Mouse (Mus musculus): Measurements from ENCODE around the gene Mrpl49.

Gene Mrpl49

DNA sequence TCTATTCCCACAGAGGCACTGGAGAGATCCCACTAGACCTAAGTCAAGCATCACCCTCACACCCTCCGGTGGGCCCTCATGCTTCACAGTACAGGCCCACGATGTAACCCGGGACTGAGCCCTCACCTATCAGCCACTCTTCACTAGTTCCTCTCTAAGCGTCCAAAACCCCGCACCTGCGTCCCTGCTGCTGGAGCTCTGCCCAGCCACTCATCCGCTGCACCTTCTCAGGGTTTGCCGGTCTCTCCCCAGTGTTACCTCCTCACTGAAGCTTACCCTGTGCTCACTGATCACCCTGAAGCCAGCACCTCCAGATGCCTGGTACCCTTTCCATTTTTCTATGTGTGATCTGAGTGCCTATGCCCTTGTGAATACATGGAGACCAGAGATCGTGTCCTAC lies 15.3 kb downstream of the Mrpl49 start:
- DNase-seq (ENCODE audit: low read depth in 2 of 2, low spot score in 2 of 2): no peak

DNA sequence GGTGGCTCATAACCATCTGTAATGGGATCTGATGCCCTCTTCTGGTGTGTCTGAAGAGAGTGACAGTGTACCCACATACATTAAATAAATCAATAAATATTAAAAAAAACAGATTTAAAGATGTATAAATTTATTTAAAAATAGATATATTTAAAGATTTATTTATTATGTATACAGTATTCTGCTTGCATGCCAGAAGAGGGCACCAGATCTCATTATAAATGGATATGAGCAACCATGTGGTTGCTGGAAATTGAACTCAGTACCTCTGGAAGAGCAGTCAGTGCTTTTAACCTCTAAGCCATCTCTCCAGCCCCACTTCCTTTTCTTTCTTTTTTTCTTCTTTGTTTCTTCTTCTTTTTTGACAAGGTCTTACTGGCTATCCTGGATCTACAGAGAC lies 17.6 kb downstream of the Mrpl49 start:
- DNase-seq (ENCODE audit: low read depth in 2 of 2, low spot score in 2 of 2): no peak

DNA sequence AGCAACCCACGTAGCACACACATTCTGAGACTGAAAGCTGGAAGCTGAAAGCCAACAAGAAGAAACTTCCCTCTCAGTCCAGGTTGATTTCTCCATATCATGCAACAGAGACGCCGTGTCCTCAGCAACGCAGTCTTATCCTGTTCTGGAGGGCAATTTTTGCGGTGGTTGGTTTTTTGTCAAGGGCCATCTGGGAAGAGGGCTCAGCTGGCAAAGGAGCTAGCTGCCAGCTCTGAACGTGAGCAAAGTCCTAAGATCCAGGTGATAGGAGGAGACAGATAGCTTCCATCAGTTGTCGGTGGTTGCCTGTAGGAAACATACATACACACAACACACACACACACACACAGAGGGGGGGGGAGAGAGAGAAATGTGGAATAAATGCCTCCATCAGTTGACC lies 19.3 kb downstream of the Mrpl49 start:
- DNase-seq (ENCODE audit: low read depth in 2 of 2, low spot score in 2 of 2): no peak

DNA sequence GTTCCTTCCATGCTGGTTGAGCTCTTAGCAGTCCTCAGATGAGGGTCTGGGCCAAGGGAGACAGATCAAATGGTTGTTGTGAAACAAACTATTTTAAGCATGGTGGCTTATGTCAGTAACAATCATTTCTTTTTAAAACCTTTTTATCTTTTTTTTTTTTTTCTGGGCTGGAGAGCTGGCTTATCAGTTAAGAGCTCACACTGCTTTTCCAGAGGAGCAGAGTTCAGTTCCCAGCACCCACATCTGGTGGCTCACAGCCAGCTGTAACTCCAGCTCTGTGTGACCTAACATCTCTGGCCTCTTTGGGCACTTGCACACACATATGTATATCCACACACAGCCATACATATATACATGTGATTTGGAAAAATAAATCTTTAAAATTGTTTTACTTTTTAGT lies 19.9 kb downstream of the Mrpl49 start:
- no peak for DNase-seq (ENCODE audit: low read depth in 2 of 2, low spot score in 2 of 2)

DNA sequence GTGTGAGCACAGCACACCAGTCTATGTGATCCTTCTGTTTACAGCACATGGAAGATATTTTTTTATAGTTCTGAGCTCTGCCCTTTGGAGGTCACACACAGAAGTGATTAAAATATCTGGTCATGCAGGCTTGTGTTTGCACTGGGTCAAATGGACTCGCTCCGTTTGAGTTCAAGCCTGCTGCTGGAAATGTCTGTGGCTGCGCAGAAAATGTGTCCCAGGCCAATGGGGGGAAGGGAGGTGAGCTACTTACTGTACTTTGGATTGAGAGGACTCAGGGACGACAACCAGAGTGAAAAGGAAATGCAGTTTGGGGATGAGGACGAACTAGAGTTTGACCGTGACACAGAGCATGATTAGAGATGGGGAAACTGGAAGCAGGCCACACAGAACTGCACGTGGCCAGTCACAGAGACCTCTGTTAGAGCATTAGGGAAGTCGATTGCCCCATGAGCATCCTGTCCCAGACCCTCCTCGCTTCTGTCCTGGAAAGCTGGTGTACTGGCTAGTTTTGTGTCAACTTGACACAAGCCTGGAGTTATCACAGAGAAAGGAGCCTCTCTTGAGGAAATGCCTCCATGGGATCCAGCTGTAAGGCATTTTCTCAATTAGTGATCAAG lies 21.5 kb downstream of the Mrpl49 start:
- DNase-seq (ENCODE audit: low read depth in 2 of 2, low spot score in 2 of 2): no peak

DNA sequence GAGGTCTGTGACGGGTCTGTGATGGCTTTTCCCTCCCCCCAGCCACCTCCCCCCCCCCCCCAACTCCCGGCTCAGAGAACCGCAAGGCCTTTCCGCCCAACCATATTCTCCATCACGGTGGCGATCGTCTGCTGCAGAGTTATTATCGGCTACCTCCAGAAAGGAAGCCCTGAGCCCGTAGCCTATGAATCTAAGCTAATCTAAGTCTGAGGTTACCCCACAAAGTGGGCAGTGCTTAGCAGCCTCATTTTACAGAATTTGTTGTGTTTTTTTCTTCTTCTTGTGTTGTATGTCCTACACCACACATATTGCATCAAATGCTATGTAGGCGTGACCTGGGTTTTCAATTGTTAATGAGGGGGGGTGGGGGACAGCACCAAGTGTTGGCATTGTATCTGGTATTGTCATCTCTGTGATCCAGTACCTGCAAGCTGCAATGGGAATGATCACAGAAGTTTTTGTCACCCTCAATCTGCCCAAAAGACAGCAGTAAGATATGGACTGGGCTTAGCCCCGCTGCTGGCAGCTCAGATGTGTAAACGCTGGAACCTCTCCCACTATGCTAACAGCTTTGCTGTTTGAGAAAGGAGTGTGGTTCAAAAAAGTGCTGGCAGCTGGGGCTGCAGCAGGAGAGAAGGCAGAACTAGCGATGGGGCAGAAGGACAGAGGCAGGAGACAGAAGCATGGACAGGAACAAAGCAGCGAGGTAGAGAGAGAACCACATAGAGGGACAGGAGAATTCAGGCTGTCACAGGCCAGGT lies 26.9 kb downstream of the Mrpl49 start:
- no peak for DNase-seq (ENCODE audit: low read depth in 2 of 2, low spot score in 2 of 2)

DNA sequence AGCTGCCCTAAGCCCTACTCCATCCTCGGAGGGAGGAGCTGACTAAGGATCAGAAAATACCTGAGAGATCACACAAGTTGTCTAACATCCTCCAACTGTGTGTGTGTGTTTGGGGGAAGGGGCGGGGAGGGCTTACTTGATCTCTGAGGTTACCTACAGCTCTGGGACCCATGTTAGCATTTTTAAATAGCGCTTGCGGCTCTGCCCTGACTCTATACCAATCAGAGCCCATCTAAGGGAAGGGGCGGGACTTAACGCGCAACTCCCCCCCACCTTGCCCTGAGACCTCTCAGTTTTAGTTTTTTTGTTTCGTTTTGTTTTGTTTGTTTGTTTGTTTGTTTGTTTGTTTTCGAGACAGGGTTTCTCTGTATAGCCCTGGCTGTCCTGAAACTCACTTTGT lies 28.2 kb downstream of the Mrpl49 start:
- no peak for DNase-seq (ENCODE audit: low read depth in 2 of 2, low spot score in 2 of 2)

DNA sequence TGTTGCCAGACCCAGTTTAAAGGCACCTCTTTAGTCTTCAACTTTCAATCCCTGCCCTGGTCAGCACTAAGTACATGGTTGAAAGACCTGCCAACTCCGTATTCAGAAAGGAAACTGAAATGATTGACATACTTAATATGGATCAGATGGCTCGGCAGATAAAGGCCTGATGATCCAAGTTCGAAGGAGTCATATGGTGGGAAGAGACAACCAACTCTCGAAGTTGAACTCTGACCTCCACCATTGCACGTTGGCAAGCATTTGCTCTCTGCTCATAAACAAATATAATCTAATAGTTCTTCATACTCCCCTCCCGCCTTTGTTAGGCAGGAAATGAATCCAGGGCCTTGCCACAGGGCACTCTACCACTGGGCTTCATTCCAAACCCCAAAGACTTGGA lies 28.6 kb downstream of the Mrpl49 start:
- no peak for DNase-seq (ENCODE audit: low read depth in 2 of 2, low spot score in 2 of 2)

DNA sequence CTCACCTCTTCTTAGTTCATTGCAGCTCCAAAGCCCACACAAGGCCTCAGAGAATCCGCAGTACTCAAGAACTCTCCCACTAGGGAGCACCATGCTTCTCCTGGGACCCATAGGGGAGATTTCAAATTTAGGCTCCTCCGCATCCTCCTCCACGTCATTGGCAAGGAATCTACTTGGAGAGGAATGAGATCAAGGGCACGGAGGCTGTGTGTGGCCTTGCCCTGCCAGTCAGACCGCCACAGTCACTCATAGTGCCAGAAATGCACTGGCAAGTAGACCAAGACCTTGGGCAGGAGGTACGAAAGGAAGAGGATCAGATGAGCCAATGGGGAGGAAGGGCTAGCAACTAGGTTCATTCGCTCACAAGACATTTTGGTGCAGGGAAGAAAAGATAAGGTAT lies 33.7 kb downstream of the Mrpl49 start:
- no peak for DNase-seq (ENCODE audit: low read depth in 2 of 2, low spot score in 2 of 2)

DNA sequence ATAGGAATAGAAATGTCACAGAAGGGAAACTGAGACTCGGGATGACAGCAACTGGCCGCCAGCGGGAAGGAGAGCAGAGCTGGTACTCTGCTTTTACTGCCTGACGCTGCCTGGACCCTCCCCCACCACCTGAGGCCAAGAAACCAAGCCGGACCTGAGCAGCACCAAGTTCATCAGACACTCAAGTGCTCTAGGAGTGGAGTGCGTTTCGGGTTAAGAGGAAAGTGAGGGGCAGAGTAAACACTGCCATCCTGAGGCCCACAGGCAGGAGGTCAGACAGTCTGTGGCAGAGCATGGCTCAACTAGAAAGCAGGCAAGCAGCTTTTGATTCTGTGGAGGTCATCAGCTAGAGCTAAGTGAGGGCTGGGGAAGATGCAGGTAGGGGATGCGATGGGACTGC lies 34.5 kb downstream of the Mrpl49 start:
- DNase-seq (ENCODE audit: low read depth in 2 of 2, low spot score in 2 of 2): no peak

DNA sequence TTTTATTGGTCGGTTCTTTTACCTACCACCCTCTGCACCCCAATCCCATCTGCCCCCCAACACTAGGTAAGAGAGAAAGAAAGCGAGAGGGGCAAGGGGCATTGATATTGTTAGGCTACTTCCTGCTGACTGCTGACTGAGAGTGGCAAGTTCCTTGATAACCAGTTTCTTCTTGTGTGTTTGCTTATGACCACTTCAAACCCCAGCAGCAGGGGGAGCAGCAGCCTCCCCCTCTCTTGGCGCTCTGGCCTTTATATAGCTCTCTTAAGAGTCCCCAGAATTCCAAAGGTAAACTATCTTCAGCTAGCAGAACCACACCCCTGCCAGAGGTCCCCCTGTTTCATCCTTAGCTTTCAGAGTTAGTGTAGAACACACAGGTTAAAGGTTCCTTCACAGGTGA lies 37.3 kb downstream of the Mrpl49 start:
- no peak for DNase-seq (ENCODE audit: low read depth in 2 of 2, low spot score in 2 of 2)

DNA sequence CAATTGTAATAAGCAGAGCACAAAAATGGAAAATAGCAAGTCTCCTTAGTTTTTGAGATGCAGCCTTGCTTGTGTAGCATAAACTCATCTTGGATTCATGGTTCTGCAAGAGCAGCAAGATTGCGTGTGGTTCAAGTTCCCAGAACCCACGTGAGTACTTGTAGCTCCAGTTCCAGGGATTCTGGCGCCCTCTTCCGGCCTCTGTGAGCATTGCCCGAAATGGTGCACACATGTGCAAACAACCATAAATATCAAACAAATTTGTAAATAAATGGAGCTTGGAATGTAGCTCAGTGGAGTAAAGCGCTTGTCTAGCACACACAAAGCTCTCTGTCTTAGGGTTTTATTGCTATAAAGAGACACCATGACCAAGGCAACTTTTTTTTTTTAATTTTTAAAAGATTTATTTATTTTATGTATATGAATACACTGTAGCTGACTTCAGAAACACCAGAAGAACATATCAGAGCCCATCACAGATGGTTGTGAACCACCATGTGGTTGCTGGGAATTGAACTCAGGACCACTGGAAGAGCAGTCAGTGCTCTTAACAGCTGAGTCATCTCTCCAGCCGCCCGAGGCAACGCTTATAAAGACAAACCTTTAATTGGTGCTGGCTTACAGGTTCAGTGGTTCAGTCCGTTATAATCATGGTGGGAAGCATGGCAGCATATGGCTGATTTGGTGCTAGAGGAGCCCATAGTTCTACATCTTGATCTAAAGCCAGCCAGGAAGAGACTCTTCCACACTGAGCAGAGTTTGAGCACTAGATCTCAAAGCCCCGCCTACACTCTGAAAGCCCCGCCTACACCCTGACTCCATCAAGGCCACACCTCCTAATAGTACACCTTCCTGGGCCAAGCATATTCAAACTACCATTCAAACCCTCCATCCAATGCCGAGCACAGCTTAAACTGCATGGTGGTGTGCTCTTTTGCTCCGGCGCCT lies 39.2 kb downstream of the Mrpl49 start:
- DNase-seq (ENCODE audit: low read depth in 2 of 2, low spot score in 2 of 2): peak; percentile 82 to 92

DNA sequence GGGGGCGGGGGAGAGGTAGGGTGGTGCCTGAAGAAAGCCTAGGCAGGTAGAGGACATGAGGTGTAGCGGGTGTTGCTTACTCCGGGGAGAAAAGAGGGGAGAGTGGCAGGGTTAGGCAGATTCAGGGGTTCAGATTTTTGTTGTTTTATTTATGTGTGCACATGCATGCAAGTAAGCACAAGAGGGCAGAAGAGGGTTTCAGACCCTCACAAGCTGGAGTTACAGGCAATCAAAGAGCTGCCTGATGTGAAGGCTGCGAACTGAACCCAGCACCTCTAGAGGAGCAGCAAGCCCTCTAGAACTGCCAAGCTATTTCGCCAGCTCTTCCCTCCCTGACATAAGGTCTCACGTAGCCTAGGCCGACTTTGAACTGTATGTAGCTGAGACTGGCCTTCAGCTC lies 41.1 kb downstream of the Mrpl49 start:
- no peak for DNase-seq (ENCODE audit: low read depth in 2 of 2, low spot score in 2 of 2)

DNA sequence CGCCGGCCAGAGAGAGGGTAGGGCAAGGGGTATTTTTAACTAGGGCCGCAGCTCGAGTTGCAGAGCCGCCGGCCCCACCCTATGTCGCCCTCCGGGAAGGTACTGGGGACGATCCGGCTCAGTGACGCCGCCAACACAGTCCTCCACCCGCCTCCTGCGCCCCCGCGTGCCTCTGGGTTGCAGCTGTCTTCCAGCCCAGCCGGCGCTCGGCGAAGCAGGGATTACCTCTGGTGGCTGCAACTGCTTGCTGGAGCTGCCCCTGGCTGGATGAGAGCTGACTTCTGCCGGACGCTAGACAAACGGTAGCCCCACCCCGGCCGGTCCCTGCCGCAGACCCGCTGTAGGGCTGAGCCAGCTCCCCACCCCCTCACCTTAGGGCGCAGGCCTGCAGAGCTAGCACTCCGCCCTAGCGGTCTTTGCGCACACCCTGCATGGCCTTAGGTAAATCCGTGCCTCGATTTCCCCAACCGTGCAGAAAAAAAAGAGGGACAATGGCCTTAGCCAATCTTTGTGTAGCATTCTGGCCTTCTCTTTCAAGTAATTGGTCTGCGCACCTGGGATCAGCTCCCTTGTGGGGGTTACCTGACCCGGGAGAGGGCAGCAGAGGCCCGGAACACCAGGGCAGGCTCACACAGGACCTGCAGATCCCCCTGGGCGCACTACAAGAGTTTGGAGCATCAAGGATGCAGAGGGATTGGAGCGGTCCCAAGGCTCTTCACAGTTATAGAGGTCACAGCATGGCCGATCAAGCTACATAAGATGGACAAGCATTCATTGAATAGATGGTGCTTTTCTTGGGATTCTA lies 41.9 kb downstream of the Mrpl49 start, which contains the start of gene Capn1:
Capn1 (minus strand) TSS at position 387 of the 805 bp plus-strand sequence.
- DNase-seq (ENCODE audit: low read depth in 2 of 2, low spot score in 2 of 2): peak; percentile 55 to 74

DNA sequence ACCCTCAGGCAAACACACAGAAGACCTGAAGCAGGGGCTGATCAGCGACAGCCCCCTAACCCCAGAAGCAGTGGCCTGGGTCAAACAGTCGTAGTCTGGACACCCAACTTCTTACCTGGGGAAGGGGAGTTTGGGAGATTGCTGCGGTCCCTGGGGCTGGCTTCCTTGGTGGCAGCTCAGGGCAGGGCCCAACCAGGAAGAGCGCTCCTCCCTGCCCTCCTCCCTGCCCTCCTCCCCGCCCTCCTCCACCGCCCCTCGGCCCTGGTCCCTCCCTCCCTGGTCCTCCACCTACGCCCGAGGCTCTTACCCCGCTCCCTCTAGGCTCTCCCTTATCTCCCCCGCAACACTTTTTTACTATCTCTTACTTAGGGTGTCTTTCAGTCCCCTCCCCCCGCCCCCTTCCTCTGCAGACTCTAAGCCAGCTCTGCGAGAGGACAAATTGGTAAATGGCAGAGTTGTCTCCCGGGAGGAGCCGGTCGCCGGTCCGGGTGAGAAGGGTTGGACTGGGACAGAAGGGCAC lies 42.5 kb downstream of the Mrpl49 start:
- peak in 1 of 2 experiments; percentile 29 for DNase-seq (ENCODE audit: low read depth in 2 of 2, low spot score in 2 of 2)

DNA sequence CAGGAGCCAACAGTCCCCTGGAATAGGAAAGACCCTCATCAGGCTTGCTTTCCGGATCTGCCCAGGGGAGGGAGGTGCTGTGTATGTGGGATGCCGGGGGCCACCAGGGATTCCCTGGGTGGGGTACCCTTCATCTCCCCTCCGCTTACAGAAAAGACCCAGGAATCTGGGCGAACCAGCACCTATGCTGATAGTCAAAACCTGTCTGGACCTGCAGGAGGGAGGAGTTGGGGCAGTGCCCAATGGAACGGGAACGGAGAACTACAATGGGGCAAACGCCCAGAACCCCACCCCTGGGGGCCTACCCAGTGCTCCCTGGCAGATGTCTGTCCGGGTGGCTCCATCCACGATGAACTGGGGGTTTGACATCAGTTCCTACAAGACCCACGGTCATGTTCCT lies 43.9 kb downstream of the Mrpl49 start:
- DNase-seq (ENCODE audit: low read depth in 2 of 2, low spot score in 2 of 2): no peak

DNA sequence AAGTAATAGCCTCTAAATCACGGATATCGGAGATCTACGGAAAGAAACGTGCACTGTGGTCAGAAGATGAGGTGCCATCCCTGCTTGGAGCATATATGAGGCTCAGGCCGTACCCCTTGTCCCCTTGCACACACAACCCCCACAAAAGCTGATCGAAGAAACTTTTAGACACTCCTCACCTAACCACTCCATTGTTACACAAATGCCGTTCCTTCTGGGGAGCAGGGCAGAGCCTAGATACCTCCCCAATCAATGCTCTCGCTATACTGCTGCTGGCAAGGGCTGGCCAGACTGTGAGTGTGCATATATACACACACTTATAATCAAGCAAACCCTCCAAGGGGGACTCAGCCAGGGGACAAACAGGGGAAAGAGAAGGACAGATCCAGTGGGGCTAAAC lies 48.4 kb downstream of the Mrpl49 start:
- DNase-seq (ENCODE audit: low read depth in 2 of 2, low spot score in 2 of 2): no peak

DNA sequence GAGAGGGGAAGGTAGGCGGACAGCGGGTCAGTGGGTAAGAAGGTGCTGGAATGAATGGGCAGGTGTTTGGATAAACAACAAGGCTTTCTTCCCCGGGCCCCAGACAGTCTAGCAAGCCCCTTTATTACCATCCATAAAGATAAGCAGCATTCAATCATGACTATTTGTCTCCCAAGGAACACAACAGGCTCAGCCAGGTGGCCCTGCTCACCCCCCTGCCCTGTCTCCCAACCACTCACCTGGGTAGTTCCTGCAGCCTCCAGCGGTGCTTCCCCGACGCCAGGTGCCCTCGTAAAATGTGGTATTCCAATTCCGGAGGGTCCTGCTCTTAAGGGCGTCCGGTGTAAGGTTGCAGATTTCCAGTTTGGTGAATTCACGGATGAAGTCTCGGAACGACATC lies 50.6 kb downstream of the Mrpl49 start:
- no peak for DNase-seq (ENCODE audit: low read depth in 2 of 2, low spot score in 2 of 2)

DNA sequence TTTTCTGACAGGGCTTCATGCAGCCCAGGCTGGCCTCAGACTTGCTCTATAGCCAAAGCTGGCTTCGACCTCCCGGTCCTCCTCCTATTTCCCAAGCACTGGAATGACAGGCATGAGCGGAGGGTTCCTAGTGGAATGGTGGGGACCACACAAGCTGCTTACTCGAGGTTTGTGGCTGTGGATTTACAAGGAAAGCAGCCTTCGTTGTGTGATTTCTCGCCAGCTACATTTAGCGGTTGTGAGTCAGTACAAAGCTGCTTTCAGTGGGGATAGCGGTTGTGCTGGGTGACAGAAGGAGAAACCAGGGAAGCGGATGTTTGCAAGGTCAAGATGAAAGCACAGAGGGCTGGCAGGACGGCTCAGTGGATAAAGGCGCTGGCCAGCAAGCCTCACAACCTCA lies 52.0 kb downstream of the Mrpl49 start:
- no peak for DNase-seq (ENCODE audit: low read depth in 2 of 2, low spot score in 2 of 2)

Measured in CD8-positive naive resting alpha-beta T cell, adult 2 months (primary cell).